Mouse (Mus musculus) layer of hippocampus, adult 9-11 months (tissue): ENCODE data around the gene Pacs1.
"Not testable (repeated sequence)": the region's sequence is repeated elsewhere in the genome, so short reads cannot be mapped to it uniquely, and the experiment has no call there.

ENCODE experiments used
- DNase-seq: peaks from one replicate; pipeline ENCODE4 v3.0.0; 2022

Gene Pacs1

DNA sequence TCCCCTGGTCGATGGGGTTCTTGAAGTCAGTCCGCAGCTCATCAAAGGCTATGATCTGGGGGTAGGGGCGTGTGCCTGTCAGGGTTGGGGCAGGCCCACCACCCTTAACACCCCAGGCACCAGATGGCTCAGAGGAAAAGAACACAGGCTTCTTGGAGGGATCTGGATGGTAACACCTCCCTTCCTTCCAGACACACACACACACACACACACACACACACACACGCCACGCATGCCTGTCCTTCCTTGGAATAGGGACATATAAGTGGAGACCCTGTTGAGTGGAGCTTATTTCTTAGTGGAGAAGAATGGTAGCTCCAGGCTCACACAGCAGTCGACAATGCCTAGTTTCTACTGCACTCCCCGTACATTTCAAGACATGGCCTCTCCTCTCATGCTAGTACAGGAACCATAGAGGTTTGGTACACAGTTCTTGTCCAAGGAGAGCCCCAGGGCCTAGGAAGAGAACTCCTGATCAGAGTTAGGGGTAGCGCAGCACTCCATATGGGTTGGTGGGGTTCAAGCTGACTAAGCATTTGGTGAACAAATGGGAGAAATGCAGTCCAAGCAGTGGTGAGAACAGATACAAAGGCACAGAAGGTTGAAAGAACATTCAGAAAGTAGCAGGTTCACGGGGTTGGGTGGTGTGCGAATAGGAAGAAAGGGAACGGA lies 178.0 kb downstream of the Pacs1 start:
- peak; percentile 35 for DNase-seq

DNA sequence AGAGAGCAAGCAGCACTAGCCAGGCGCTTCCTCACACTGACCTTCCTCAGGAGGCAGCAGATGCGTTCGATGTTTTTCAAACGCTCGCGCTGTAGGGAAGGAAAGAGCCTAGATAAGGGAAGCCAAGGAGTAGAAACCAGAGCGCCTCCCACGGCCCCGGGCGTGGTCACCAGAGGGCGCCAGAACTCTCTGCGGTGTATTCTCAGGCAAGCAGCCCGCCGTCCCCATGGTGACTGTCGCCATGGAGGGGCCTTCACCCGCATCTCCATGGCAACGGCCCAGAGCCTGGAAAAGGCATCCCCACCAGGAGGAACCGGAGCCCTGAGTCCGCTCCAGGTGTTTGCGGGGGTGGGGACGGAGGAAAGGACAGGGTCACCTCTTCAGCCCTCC lies 178.7 kb downstream of the Pacs1 start:
- peak; percentile 97 for DNase-seq

DNA sequence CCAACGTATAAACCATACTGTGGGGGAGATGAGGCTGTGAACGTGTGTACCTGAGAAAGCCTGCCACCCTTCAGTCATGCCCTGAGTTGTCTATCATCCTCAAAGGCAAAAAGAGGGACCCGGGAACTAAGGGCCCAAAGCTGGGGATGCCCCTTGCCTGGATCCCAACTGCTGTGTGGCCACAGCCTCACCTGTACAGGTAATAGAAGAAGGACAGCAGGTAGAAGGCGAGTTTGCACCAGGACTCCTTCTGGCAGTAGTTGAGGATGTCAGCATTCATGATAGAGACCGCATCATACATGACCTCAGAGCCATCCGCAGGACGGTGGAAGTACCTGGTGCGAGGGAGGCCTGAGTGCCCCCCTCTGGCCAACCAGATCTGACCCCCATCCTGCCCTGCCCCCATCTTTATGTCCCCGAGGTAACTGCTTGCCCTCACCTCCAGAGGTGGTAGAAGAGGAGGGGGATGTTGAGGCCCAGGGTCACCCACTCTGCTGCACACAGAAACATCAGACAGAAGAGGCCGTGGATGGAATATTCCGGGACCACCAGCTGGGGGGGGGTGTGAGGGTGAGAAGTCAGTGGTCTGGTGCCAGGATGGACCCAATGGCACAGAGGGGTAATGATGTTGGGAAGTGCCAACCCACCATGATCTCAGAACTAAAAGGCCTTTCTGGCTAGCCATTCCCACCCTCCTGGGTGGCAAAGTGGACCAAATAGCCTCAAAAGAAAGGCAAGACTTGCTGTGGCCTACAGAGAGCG lies 179.3 kb downstream of the Pacs1 start:
- DNase-seq = peak; percentile 49

DNA sequence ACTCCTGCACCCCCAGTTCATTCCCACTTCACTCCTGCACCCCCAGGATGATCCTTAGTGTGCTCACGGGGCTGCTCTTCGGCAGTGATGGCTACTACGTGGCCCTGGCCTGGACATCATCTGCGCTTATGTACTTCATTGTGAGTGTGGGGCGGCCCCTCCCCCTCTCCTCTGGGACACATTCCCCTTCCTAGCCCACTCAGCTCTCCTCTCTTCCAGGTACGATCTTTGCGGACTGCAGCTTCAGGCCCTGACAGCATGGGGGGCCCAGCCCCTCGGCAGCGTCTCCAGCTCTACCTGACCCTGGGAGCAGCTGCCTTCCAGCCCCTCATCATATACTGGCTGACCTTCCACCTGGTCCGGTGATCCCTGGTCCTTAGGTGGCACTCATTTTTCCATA lies 180.8 kb downstream of the Pacs1 start:
- DNase-seq = no peak

DNA sequence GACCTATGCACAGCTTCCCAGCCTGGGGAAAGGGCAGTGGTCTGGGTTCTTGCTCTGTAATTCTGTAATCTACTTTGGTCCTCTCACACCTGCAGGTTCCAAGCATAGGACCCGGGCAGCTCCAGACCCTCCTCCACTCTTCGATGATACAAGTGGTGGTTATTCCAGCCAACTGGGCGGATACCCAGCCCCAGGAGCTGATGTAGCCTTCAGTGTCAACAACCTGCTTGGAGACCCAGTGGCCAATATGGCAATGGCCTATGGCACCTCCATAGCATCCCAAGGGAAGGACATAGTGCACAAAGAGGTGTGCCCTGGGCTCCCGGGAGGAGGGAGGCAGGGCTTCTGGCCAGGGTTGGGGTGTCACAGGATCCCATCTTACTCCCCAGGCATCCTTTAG lies 183.6 kb downstream of the Pacs1 start:
- no peak for DNase-seq

DNA sequence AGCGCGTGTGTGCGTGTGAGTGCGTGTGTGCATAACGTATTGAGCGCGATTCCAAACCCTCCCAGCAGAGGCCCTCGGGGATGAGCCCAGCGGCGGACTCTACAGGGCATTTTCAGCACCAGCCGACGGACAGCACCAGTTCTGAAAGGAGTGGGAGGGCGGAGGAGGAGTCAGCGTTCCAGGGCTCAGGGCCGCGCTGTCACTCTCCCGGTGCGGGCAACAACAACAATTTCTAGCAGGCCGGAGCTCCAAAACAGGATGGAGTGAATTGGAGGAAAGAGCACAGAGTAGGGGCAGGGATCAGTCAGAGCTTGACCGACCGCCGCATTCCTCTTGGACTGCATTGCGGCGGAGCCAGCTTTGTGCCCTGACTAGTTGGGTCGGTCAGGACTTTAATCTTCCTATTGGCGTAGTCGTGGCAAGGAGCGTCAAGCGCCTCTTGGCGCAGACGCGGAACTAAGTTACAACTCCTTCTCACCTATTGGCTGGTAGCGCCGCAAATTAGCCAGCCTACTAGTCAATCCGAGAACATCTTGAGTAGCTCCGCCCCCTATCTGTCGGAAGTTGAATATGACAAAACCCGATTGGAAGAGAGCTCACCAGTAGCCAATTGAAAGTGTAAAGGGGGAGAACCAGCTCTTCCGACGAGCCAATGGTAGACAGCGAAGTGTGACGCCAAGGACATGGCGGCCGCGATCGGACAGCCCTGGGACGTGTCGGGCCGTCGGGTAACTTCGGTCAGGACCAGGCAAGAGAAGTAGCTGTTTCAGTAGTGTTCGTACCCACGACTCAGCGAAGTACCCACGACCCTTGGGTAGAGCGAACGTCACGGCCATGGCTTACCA lies 184.8 kb downstream of the Pacs1 start, which contains the start of gene Yif1a:
TSS of gene Yif1a (plus strand) at position 655 of the 845 bp plus-strand sequence.
- DNase-seq = peak; percentile 99

DNA sequence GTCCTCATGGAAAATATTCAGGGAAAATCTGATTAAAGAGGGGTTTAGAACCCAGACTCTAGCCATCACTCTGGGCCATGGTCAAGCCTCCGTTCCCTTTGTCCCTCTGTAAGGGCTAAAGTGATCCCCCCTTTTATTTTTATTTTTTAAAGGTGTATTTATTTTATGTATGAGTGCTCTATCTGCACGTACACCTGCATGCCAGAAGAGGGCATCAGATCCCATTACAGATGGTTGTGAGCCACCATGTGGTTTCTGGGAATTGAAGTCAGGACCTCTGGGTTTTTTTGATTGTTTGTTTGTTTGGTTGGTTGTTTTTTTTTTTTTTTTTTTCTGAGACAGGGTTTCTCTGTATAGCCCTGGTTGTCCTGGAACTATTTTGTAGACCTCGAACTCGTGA lies 186.4 kb downstream of the Pacs1 start:
- not testable (repeated sequence) for DNase-seq

DNA sequence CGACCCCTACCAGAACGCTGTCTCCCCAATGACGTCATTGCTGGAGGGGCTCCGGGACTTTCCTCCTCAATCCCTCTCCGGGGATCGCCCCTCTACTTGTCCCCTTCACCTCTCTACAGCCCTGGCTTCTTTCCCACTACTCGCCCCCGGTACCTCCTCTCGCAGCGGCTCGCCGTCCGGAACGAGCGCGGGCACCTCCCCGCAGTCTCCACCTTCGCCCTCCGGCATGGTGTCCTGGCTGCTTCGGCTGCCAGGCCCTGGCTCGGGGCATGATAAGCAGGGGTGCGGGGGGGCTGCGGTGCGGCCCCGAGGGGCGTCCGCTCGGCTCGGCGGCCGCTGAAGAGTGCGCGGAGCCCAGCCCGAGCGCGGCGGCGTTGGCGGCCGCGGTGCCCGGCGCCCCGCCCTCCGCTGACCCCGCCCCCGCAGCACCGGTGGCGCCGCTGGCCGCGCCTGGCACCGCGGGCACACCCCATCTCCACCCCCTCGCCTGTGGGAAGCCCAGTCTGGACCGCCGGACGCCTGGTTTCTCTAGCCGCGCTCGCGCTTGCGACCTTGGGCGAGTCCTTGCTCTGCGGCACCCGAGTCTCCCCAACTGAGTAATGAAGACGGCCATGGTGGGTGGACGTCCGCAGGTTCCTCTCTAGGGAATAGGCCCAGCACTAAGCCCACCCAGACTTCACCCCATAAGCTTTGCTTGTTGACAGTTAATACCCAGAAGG lies 187.6 kb downstream of the Pacs1 start, which contains the start of gene Tmem151a:
TSS of gene Tmem151a (minus strand) at position 387 of the 719 bp plus-strand sequence.
- DNase-seq = no peak

DNA sequence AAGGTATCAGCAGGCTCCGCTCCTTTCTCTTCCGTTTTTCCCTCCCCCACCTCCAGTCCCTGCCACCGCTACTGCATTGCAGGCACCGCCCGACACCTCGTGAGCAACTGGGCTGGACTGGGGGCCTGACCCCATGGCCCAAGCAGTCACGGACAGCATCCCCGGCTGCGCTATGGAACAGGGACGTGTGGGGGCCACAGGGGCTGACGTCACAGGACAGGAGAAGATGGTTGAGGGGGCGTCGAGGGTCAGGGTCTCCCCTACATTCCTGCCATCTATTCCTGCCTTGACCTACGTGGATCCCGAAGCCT lies 188.1 kb downstream of the Pacs1 start:
- no peak for DNase-seq

DNA sequence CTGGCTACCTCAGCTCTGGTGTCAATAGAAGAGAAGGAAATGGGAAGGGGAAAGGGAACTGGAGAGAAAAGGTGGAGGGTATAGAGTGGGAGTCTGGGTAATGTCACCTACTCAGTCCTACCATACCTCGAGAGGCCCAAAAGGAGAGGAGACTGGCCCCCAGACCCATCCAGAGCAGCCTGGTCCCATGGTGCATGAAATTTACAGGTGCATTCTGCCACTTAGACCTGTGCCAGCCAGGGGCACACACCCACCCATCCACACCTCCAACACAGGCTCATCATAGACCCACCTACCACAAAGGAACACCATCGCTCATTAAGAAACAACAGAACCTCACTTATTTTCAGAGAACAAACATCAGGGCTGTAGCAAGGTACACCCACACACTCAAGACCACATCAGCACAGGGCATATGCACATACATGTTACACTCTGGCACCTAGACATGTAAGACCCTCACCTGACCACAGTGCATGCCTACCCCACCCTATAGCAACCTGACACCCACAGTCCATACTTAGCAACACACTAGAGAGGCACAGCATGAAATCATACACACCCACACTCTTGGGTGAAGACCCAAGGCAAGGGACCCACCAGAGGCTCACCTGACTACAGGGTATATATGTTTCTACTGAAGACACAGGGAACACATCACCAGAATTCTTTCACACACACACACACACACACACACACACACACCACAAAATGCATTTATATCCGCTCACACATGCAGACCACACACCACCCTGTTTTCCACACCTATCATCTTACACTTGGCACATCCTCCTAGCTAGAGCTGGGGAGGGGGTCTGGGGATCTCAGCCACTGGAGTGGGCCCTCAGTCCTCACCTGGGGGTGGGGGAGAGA lies 188.7 kb downstream of the Pacs1 start:
- no peak for DNase-seq
